Mouse (Mus musculus) embryo, embryonic 11.5 days (tissue): ENCODE data around the gene Slc20a1.

Experiments used
- DNase-seq: peaks from one replicate; pipeline ENCODE4 v3.0.0-alpha.2; 2012; ENCODE audit warnings: low read depth, low spot score

The Slc20a1 gene

DNA sequence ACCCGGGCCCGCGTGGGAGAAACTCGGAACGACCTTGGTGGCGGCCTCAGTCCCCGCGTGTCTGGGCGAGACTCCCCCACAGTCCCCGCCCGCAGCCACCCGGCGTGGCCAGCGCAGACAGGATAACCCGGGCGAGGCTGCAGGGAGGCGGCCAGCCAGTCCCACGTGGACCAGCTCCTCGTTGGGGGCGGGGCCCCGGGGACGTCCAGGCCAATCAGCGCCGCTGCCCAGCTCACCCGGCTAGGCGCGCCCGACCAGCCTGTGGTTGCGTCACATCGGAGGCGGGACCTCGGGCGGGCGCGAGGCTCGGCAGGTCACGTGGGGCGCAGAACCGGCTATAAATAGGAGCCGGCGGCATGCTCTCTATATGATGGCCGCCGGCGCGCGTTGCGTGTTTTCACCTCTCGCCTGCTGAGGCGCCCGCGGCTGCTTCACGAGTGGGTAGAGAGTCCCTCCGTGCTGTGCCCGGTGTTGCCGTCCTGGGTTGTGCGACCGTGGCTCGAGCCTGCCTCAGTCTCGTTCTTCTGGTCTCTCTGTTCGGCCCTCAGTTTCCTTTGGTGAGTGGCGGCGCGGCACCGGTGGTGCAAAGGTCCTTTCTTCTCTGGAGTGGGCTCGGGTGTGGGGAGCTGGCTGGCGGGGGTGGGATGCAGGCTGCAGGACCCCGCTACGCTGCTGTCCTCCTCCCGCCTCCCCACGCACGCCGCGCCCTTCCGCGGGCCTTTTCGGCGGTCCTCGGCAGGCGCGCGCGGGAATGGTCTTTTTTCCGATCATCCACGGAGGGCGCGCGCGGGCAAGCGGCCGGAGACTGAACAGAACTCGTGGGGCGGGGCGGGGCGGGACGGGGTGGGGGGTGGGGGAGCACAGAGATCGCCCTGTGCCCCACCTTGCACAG is at the start of gene Slc20a1:
Gene Slc20a1, plus strand, starts transcription at position 329 of the 892 bp plus-strand sequence.
- DNase-seq, result peak; percentile 97

DNA sequence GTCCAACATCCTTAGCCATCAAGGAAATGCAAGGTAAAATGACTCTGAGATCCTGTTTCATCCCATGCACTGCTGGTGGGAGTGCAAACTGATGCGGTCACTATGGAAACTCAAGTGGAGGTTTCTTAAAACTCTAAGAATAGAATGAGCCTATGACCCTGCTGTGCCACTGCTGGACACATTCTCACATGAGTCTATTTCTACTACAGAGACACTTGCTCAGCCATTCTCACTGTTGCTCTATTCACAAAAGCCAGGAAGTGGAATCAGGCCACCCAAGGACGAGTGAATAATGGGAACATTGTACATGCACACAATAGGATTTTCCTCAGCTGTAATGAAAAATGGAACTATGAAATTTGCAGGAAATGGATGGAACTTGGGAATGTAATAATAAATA is 49.7 kb upstream of the Slc20a1 start:
- DNase-seq, result no peak

DNA sequence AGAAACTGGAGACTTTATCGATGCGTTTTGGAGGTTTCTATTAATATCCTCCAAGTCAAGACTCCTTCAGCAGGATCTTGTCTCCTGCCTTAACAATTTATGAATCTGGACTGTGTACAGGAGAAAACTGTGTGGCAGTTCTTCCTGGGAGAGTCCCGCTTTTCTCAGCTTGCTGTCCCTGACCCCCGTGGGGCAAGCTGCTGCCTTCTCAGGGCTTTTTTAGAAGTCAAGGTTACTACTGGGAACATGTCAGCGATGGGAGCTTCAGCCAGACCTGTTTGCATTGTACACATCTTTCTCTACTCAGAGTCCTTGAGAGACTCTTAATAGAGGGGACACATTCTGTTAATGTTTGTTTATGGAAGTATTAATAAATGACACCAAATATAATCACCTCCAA is 48.2 kb upstream of the Slc20a1 start:
- no peak for DNase-seq

DNA sequence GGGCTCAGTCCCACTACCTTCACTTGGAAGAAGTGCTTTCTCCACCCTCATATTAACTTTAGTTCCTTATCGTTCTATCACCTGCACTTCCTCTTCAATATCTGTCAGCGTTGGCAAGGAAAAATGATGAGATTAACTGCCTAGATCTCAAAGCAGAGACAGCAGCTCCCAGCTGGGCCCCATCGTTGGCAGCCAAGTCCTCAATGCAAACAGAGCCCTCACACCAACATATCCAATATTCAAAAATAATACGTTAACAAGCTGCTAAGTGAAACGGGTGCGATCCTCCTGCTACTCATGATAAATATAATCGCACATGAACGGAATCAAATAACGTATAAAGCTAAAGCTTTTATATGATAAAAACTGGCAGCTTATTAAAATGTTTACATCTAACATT is 47.5 kb upstream of the Slc20a1 start:
- DNase-seq, result no peak

GRCm38 (mm10) chr2:129152751-129153150 is 45.8 kb upstream of the Slc20a1 start:
- DNase-seq, result no peak

GRCm38 (mm10) chr2:129164815-129165214 is 33.7 kb upstream of the Slc20a1 start:
- no peak for DNase-seq

DNA sequence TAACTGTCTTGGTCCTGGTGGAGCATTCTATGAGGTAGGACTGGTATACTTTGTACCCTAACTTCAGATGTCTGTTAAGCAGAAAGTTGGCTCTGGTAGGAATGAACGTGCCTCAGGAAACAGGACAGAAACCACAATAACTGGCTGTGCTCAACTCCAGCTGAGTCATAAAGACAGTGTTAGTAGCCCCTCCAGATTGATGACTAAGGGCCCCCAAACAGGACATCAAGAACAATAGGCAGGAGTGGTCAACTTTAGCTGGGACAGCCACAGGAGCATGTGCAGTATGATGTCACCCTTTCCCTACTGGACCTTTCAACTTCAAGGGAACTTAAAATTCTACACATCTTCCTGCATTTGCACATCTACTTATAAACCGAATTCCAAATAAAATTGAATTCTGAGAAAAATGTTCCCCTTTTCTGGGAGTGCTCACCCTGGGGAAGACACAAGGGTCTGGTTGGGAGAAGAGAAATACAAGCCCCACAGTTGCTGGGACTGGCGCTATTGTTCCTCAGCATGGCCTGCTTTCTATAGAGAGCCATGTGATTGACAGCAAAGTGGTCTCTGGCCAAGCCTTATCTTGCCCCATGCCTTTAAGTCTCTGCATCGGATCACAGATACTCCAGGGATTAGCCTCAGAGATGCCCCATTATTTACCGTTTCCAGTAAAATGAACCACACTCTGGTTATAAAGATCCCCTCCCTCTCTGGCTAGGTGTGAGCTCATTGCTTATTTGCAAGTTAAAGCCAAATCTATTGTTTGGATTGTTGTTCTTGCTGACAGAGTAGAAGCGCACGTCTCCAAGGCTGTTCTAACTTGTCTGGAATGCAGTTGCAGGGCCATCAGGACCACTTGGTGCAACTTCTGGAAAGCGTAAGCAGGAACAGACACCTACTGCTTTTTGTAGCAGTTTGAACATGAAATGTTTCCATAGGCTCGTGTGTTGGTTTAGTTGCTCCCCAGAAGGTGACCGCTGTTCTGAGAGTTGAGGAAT is 31.8 kb upstream of the Slc20a1 start:
- DNase-seq, result no peak

DNA sequence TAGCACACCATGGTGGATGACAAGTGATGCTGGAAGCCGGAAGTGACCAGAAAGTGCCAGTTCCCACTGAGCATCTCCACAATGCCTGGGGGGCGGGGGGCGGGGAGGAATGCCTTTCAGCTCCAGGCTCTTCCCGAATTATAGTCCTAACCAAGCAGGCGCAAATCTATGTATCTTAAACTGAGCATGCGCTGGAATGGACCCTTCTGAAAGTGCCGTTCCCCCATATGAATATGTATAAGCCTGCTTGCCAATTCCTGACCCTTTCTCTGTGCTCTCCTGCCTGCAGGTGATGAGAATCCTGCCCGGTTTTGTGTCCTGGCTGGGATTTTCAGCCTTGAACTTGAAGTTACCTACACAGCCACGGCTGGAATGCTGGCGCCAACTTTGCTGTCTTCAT is 25.2 kb upstream of the Slc20a1 start:
- no peak for DNase-seq

- DNase-seq, result no peak
These were observed 24.1 kb upstream of the Slc20a1 start for GRCm38 (mm10) chr2:129174474-129174873.

DNA sequence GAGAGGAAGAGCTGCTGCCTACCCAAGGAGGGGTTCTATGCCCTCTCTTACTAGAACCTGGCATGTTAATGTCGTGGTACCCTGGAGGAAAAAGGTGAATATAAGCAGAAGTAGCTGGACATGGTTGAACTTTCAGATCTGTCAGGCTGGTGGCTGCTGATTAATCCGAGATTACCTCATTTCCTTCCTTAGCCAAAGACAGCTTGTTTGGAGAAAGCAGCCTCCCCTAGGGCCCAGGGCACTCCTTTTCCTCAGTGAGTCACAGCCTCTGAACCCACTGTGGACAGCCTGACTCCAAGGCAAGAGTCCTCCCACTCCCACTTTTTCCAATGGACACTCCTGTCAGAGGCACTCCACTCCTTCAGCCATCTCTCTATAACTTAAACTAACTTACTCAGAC is 22.9 kb upstream of the Slc20a1 start:
- DNase-seq, result no peak

DNA sequence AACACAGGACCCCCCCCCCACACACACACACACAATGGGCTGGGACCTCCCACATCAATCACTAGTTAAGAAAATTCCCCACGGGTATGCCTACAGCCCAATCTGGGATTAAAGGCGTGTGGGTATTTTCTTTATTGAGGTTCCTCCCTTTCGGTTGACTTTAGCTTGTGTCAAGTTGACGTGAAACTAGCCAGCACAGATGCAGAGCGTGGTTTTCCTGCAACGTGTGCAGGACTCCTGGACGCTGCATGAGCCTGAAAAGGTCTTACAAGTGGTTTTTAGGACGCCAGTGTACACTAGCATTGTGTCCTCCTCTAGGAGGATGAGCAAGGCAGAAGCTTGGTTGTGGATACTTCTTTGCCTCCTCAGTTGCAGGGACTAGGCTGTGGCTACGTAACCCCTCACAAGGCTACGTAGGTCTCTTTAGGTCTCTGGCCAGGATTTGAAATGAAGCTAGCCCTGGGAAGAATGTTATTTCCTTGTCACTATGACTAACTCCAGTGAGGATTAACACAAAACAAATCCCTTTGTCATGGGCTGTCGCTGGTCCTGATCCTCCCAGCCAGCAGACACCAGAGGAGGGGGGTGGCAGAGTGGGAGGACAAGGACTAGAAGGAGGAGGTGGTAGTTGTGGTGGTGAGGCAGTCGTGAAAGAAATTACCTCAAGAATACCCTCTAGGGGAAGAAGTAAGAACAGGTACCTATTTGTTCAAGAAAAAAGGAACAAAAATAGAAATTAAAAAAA is 21.7 kb upstream of the Slc20a1 start:
- no peak for DNase-seq

DNA sequence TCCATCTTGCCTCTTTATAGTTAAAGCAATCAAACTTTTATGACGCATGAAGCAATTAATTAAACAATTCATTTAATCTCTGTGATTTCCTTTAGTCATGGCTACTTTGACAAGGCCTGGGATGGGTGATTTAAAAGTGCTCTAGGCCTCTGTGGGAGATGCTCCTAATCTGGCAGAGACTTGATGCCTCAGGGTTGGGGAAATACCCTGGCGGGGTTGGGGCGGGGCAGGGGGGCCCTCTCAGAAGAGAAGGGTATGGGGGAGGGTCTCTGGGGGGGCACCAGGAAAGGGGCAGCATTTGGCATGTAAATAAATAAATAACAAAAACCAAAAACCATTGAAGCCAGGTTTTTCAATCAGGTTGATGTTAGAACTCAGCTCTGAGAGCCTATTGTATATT is 20.9 kb upstream of the Slc20a1 start:
- DNase-seq, result no peak

DNA sequence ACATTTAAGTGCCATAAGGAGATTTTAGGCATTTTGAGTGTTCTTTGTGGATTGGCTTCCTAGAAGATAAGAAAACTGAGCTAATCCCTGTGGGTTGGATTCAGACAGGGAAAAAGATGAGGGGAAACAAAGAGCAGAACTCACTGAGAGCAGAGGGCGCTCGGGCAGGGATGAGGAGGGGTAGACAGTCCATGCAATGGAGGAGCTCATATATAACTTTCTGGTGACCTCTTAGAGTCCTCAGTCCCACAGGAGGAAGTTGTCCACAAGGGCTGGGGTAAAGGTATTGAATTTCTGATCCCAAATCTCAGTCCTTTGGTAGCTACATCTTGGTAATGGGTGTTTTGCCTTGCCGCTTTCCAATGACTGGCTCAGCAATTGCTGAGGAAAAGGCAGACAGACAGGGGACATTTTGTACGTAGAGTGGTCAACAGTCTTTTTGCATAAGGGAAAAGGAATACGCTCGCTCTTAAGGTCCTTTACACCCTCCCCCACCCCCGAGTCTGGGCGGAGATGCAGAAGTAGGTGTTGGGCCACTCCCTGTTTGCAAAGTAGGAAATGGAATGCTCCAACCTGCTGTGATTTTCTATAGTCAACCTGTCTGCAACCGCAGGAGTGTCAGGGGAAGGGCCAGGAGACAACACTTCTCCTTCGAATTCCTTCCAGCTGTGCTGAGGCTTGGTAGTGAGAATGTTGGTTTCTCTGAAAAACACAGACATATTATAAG is 20.2 kb upstream of the Slc20a1 start:
- no peak for DNase-seq

- DNase-seq, result no peak
These were observed 18.4 kb upstream of the Slc20a1 start for GRCm38 (mm10) chr2:129179946-129180853.

- DNase-seq, result no peak
These were observed 17.1 kb upstream of the Slc20a1 start for GRCm38 (mm10) chr2:129181509-129181908.

DNA sequence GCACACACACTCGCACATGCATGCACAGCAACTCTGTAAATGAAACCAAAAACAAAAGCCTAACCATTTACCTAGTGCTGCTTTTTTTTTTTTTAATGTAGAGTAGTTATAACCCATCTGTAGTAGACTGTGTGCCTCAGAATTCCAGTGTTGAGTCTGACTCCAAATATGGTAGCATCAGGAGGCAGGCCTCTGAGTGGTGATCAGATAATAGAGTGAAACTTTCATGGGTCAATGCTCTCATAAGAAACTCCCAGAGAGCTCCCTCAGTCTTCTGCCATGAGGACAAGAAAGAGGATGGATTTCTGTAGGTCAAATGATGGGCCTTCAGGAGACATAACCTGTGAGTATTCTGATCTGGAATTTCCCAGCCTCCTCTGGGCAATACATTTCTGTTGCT is 16.2 kb upstream of the Slc20a1 start:
- DNase-seq, result no peak

- no peak for DNase-seq
These were observed 15.0 kb upstream of the Slc20a1 start for GRCm38 (mm10) chr2:129183561-129184031.

DNA sequence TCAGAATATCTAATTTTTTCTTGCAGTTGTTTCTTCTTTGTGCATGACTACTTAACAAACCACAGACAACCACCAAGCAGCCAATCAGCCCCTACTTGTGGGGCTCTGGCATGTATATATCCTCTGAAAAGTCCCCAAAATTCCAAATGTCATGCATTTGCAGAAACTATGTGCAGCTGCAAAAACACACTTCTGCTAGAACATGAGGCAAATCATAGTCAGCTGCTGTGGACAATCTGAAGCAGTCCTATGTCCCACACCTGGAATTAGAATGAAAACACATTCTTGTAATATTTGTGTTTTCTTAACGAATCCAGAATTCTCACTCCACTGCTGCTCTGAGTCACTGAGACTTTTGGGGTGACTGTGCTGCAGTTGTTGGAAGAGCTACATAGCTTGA is 13.7 kb upstream of the Slc20a1 start:
- no peak for DNase-seq

DNA sequence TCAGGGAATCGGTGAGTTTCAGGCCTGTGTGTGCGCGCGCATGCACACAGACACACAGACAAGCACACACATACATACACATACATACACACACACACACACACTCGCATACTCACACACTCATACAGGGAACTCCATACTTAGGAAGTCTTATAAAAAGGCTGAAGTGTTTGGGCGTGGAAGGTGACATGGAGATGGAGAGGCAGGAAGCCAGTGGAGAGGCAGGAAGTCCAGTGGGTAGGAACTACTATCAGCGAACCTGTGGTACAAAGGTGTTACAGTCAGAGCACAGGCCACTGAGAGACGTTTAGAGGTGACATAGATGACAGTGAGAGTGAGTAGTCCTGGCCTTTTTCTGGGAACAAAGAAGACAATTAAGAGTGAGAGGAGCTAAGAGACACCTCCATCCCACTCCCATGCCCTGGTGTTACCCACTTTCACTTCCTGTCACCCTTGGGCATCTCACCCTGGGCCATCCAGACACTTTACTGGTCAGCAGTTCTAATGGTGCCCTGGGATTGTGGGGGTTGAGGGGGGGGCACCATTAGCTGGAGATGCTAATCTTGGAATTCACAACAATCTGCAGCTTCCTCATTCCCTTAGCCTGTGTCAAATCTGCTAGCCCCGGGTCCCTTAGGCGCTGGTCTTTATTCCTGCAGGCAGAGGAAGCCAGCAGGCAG is 12.8 kb upstream of the Slc20a1 start:
- no peak for DNase-seq
